Mouse (Mus musculus): Measurements from ENCODE around the gene Sipa1l2. TPM values are rescaled to one million over a fixed set of nuclear protein-coding genes. Genes with fewer than 3 reads are reported as not detected.

Sipa1l2 gene
- polyA plus RNA-seq, 1 experiment from 2014 or later, result 14.1 TPM

DNA sequence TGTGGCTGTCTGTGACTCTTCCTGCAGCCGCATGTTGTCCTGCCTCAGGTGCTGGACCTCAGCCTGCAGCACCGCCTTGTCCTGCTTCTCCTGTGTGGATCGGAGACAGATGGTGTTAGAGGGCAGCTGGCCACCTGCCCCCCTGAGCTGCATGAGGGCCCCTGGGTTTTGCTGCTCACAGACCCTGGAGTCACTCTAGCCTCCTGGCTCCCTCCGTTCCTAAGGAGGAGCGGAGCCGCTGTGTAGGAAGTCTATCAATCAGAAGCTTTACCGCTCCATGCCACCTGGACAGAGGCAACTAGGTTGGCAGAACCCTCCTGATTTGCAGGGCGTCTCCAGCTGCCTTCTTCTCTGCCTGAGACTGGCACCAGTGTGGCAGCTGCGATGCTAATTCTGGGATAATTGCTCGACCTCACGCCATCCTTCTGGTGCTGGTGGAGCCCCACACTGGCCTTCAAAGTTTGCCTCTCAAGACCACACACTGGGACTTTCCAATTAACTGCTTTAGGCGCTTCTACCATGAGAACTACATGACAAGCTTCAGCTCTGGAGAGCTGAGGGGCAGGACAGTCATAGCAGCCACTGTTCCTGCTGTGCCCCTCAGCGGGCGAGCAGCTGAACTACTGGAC lies 150.3 kb downstream of the Sipa1l2 start:
- Histone ChIP-seq H3K9ac (ENCODE audit: low read length) (no peak overlapping the region), H3K9me3 (ENCODE audit: control insufficient read depth, low read length) (no peaks in the 10 kb centered on the region), H3K27me3 (ENCODE audit: control insufficient read depth, insufficient read depth, low read length) (no peaks in the 10 kb centered on the region), H3K4me3 (ENCODE audit: low read depth, low read length) (no peak overlapping the region), H3K27ac (ENCODE audit: low read depth, low read length) (no peak overlapping the region), H3K36me3 (ENCODE audit: control insufficient read depth, insufficient read depth, low read length) (0 out of 2 replicates have a peak, but pooled peaks cover 5% of the 10 kb centered on the region), H3K4me1 (ENCODE audit: control insufficient read depth, insufficient read depth, low read length) (peaks cover 5% of the 10 kb centered on the region), H3K4me2 (no peak overlapping the region)
- DNase-seq (ENCODE audit: low spot score, missing footprints), result no peak
- 87% methylated on average over 14 of the region's 14 CpGs for WGBS
- ATAC-seq (ENCODE audit: low FRiP score), result no peak

DNA sequence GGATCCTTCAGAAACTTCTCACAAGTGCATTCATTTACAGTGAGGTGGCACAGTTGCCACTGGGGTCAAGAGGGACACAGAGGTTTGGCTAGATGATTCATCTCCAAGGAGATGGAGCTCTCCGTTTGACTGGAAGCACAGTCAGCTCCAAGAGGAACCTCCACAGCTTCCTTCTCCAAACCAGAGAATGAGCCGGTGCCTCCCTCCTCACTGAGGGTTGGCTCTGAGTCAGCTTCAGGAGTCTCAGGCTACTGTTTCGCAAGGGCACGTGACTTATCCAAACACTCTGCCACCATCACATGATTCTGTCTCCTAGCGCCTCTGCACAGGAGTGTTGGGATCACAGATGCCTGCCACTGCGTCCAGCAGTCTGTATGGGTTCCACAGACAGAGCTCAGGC lies 153.5 kb downstream of the Sipa1l2 start:
- Histone ChIP-seq H3K9me3 (ENCODE audit: control insufficient read depth, low read length) (no peaks in the 10 kb centered on the region), H3K36me3 (ENCODE audit: control insufficient read depth, insufficient read depth, low read length) (0 out of 2 replicates have a peak, but pooled peaks cover 2% of the 10 kb centered on the region), H3K4me1 (ENCODE audit: control insufficient read depth, insufficient read depth, low read length) (peaks cover 12% of the 10 kb centered on the region), H3K27me3 (ENCODE audit: control insufficient read depth, insufficient read depth, low read length) (no peaks in the 10 kb centered on the region), H3K4me3 (ENCODE audit: low read depth, low read length) (no peak overlapping the region), H3K9ac (ENCODE audit: low read length) (no peak overlapping the region), H3K27ac (ENCODE audit: low read depth, low read length) (no peak overlapping the region), H3K4me2 (no peak overlapping the region)
- 83% methylated on average over 6 of the region's 6 CpGs for WGBS
- DNase-seq (ENCODE audit: low spot score, missing footprints), result no peak
- ATAC-seq (ENCODE audit: low FRiP score), result no peak

DNA sequence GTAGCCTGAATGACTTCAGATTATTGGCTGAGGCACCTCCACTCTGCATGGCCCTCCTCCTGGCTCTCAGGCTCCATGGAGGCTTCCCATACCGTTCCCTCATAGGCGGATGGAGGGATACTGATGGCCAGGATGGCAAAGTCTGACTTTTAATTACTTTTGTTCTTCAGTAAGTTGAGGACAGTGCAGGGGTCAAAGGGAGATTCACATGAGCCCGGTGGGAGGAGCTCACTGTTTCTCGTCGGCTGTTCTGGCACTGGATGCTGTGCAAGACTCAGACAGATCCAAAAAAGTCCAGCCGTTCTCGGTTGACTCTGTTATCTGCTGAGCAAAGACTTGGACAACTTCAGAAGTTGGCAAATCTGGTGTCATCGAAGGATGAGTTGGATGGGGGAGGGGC lies 155.0 kb downstream of the Sipa1l2 start:
- no peak overlapping the region for H3K27ac ChIP-seq (ENCODE audit: low read depth, low read length)
- H3K36me3 ChIP-seq (ENCODE audit: control insufficient read depth, insufficient read depth, low read length), result 0 out of 2 replicates have a peak, but pooled peaks cover 2% of the 10 kb centered on the region
- H3K4me2 ChIP-seq, result no peak overlapping the region
- ATAC-seq (ENCODE audit: low FRiP score) (no peak), DNase-seq (ENCODE audit: low spot score, missing footprints) (no peak)
- no peak overlapping the region for H3K4me3 ChIP-seq (ENCODE audit: low read depth, low read length)
- no peaks in the 10 kb centered on the region for H3K27me3 ChIP-seq (ENCODE audit: control insufficient read depth, insufficient read depth, low read length)
- no peak overlapping the region for H3K9ac ChIP-seq (ENCODE audit: low read length)
- no peaks in the 10 kb centered on the region for H3K9me3 ChIP-seq (ENCODE audit: control insufficient read depth, low read length)
- peaks cover 12% of the 10 kb centered on the region for H3K4me1 ChIP-seq (ENCODE audit: control insufficient read depth, insufficient read depth, low read length)
- 87% methylated on average over 8 of the region's 8 CpGs for WGBS

DNA sequence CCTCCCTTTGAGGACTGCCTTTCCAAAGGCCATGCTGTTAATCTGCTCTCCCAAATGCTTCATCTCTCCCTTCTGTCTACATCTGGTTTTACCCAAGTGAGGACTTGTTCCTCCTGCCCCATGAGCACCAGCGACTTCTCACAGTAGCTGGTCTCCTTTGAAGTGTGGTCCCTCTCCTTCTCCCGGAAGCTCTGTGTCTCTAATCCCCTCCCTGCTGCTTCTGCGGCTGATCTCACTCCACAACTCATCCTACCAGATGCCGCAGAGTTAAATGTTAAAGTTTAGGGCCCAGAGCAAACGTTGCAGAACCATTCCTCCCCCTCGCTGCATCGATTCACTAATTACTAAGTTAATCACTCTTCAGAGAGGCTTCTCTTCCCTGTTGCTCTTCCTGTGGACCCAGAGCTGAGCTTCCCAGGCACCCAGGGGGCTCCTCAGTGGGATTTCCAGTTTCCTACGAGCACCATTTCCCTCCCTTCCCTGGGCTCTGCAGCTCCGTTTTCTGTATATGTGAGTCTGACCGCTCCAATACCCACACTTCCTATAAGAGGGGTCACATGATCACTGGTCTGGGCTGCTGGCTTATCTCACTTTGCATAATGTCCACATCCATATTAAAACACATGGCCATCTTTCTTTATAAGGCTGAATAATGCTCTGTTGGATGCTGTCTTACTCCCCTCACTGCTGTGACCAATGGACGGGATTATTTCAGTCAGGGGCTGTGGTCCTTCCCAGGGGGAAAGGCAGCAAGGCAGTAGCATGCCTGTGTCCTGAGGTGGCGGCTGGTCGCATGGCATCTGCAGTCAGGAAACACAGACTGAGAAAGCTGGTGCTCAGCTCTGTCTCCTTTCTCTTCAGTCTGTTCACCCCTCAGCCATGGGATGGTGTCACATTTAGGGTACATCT lies 156.4 kb downstream of the Sipa1l2 start:
- ATAC-seq (ENCODE audit: low FRiP score) (peak; percentile 81), DNase-seq (ENCODE audit: low spot score, missing footprints) (peak; percentile 91)
- H3K4me1 ChIP-seq (ENCODE audit: control insufficient read depth, insufficient read depth, low read length), result peaks cover 12% of the 10 kb centered on the region
- no peaks in the 10 kb centered on the region for H3K9me3 ChIP-seq (ENCODE audit: control insufficient read depth, low read length)
- peak overlapping the region; percentile 49 for H3K9ac ChIP-seq (ENCODE audit: low read length)
- H3K27ac ChIP-seq (ENCODE audit: low read depth, low read length), result peak overlapping the region; percentile 52
- WGBS, result 17% methylated on average over 13 of the region's 13 CpGs
- H3K4me3 ChIP-seq (ENCODE audit: low read depth, low read length), result no peak overlapping the region
- peak overlapping the region; percentile 32 for H3K4me2 ChIP-seq
- H3K27me3 ChIP-seq (ENCODE audit: control insufficient read depth, insufficient read depth, low read length), result no peaks in the 10 kb centered on the region
- no peaks in the 10 kb centered on the region for H3K36me3 ChIP-seq (ENCODE audit: control insufficient read depth, insufficient read depth, low read length)

DNA sequence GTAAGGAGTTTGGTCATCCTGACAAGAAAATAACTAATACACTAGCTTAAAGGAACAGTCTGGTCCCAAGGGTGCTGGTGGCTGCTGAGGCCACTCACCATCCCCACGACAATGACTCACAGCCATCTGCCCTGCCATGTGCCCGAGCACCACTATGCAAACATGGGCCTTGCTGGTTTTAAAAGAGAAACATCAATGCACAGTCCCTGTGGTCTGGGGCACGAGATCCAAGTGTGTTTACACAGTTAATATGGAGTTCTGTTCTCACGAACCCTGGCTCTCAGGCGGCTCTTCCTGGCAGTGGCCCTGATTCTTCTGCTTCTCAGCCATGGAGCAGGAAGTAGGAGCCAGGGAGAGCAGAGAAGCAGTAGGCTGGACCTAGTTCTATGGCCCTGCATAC lies 159.0 kb downstream of the Sipa1l2 start:
- WGBS, result 66% methylated on average over 5 of the region's 5 CpGs
- no peak for DNase-seq (ENCODE audit: low spot score, missing footprints)
- H3K4me1 ChIP-seq (ENCODE audit: control insufficient read depth, insufficient read depth, low read length), result peaks cover 14% of the 10 kb centered on the region
- no peaks in the 10 kb centered on the region for H3K27me3 ChIP-seq (ENCODE audit: control insufficient read depth, insufficient read depth, low read length)
- H3K9ac ChIP-seq (ENCODE audit: low read length), result no peak overlapping the region
- H3K9me3 ChIP-seq (ENCODE audit: control insufficient read depth, low read length), result peaks cover 2% of the 10 kb centered on the region; the same call in 1 of the 2 replicates
- H3K27ac ChIP-seq (ENCODE audit: low read depth, low read length), result no peak overlapping the region
- no peak overlapping the region for H3K4me3 ChIP-seq (ENCODE audit: low read depth, low read length)
- ATAC-seq (ENCODE audit: low FRiP score), result no peak
- H3K36me3 ChIP-seq (ENCODE audit: control insufficient read depth, insufficient read depth, low read length), result no peaks in the 10 kb centered on the region
- no peak overlapping the region for H3K4me2 ChIP-seq

DNA sequence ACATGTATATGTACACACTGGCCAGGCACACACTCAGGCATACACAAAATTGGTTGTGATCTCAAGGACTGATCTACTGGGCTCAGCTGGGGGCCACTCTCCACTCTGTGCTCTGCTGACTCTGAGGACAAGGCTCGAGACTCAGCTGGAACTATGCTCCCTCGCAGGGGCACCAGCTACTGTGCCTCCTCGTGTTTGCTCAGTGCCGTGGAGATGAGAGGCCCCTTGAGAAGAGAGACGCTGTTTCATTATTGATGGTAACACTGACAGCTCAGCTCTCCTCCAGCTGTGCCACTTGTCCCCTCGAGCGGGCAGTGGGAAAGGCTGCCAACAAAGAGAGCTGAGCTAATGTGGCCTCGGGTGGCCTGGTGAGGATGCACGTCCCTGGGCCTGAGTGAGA lies 161.9 kb downstream of the Sipa1l2 start:
- no peak for DNase-seq (ENCODE audit: low spot score, missing footprints)
- no peak overlapping the region for H3K4me3 ChIP-seq (ENCODE audit: low read depth, low read length)
- H3K9me3 ChIP-seq (ENCODE audit: control insufficient read depth, low read length), result peaks cover 2% of the 10 kb centered on the region; the same call in 1 of the 2 replicates
- H3K4me2 ChIP-seq, result no peak overlapping the region
- no peak overlapping the region for H3K27ac ChIP-seq (ENCODE audit: low read depth, low read length)
- WGBS, result 47% methylated on average over 9 of the region's 9 CpGs
- H3K4me1 ChIP-seq (ENCODE audit: control insufficient read depth, insufficient read depth, low read length), result peaks cover 3% of the 10 kb centered on the region
- no peak overlapping the region for H3K9ac ChIP-seq (ENCODE audit: low read length)
- no peaks in the 10 kb centered on the region for H3K27me3 ChIP-seq (ENCODE audit: control insufficient read depth, insufficient read depth, low read length)
- 0 out of 2 replicates have a peak, but pooled peaks have one; percentile 52 for ATAC-seq (ENCODE audit: low FRiP score)
- no peaks in the 10 kb centered on the region for H3K36me3 ChIP-seq (ENCODE audit: control insufficient read depth, insufficient read depth, low read length)

DNA sequence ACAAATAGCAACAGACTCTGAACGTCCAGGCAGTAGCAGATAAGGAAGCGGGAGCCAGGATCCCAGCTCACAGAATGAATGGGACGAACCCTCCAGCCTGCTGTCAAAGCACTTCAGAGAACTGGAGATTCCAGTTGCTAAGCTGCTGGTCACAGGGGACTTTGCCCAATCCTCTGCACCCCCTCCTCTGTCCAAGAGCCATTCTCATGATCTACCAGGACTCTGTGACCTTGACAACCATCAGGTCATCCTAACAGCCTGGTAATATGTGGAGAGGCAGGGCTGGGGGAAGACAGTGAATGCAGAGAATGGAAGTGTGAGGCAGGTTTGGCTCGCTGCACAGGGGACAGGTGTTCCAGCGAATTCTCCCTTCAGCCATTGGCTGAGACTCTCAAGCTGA lies 163.2 kb downstream of the Sipa1l2 start:
- Histone ChIP-seq H3K4me3 (ENCODE audit: low read depth, low read length) (no peak overlapping the region), H3K9me3 (ENCODE audit: control insufficient read depth, low read length) (peaks cover 2% of the 10 kb centered on the region; the same call in 1 of the 2 replicates), H3K4me2 (no peak overlapping the region), H3K9ac (ENCODE audit: low read length) (no peak overlapping the region), H3K4me1 (ENCODE audit: control insufficient read depth, insufficient read depth, low read length) (peaks cover 2% of the 10 kb centered on the region; the same call in 1 of the 2 replicates), H3K36me3 (ENCODE audit: control insufficient read depth, insufficient read depth, low read length) (no peaks in the 10 kb centered on the region), H3K27ac (ENCODE audit: low read depth, low read length) (no peak overlapping the region), H3K27me3 (ENCODE audit: control insufficient read depth, insufficient read depth, low read length) (no peaks in the 10 kb centered on the region)
- no peak for ATAC-seq (ENCODE audit: low FRiP score)
- DNase-seq (ENCODE audit: low spot score, missing footprints), result no peak
- 65% methylated on average over 5 of the region's 5 CpGs for WGBS

DNA sequence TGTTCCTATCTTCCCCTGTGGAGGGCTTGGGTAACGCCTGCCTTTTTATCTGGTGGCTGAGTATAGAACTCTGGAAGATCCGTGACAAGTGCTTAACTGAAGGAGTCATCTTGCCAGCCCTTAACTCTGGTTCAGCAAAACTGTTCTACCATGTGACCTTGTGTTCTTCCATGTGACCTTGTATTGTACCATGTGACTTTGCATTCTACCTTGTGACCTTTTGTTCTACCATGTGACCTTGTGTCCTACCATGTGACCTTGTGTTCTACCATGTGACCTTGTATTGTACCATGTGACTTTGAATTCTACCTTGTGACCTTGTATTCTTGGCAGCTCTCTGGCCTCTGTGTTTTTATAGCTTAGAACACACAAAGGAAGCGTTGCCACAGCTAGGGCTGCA lies 168.3 kb downstream of the Sipa1l2 start:
- Histone ChIP-seq H3K36me3 (ENCODE audit: control insufficient read depth, insufficient read depth, low read length) (no peaks in the 10 kb centered on the region), H3K4me1 (ENCODE audit: control insufficient read depth, insufficient read depth, low read length) (no peaks in the 10 kb centered on the region), H3K9me3 (ENCODE audit: control insufficient read depth, low read length) (peaks cover 2% of the 10 kb centered on the region; the same call in 1 of the 2 replicates), H3K4me3 (ENCODE audit: low read depth, low read length) (no peak overlapping the region), H3K4me2 (no peak overlapping the region), H3K9ac (ENCODE audit: low read length) (no peak overlapping the region), H3K27ac (ENCODE audit: low read depth, low read length) (no peak overlapping the region), H3K27me3 (ENCODE audit: control insufficient read depth, insufficient read depth, low read length) (no peaks in the 10 kb centered on the region)
- WGBS, result 83% methylated on average over 3 of the region's 3 CpGs
- ATAC-seq (ENCODE audit: low FRiP score) (no peak), DNase-seq (ENCODE audit: low spot score, missing footprints) (no peak)

DNA sequence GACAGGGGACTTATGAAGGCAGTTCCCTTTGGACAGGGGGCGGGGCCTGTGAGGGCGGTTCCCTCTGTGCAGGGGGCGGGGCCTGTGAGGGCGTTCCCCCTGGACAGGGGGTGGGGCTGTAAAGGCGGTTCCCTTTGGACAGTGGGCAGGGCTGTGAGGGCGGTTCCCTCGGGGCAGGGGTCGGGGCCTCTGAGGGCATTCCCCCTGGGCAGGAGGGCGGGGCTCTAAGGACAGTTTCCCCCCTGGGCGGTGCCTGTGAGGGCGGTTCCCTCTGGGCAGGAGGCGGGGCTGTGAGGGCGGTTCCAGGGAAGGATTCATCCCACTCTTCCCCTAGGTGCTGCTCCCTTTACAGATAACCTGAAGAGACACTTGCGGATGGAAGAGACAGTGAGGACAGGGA lies 171.6 kb downstream of the Sipa1l2 start:
- 34% methylated on average over 14 of the region's 14 CpGs for WGBS
- no peak for ATAC-seq (ENCODE audit: low FRiP score)

More for the DNA sequence above, 171.6 kb downstream of the Sipa1l2 start:
- no peak overlapping the region for H3K9ac ChIP-seq (ENCODE audit: low read length)
- no peak overlapping the region for H3K4me3 ChIP-seq (ENCODE audit: low read depth, low read length)
- no peak overlapping the region for H3K4me2 ChIP-seq
- no peak overlapping the region for H3K27ac ChIP-seq (ENCODE audit: low read depth, low read length)
- H3K9me3 ChIP-seq (ENCODE audit: control insufficient read depth, low read length), result no peaks in the 10 kb centered on the region
- H3K4me1 ChIP-seq (ENCODE audit: control insufficient read depth, insufficient read depth, low read length), result no peaks in the 10 kb centered on the region
- DNase-seq (ENCODE audit: low spot score, missing footprints), result no peak
- H3K27me3 ChIP-seq (ENCODE audit: control insufficient read depth, insufficient read depth, low read length), result no peaks in the 10 kb centered on the region
- H3K36me3 ChIP-seq (ENCODE audit: control insufficient read depth, insufficient read depth, low read length), result no peaks in the 10 kb centered on the region

All from midbrain, embryonic 11.5 days (tissue).